Mouse (Mus musculus): ENCODE results near the gene Lexm. TPM values are rescaled to one million over a fixed set of nuclear protein-coding genes. Genes with fewer than 3 reads are reported as not detected.

The Lexm gene
- polyA plus RNA-seq, 1 experiment: 2.0 TPM

DNA sequence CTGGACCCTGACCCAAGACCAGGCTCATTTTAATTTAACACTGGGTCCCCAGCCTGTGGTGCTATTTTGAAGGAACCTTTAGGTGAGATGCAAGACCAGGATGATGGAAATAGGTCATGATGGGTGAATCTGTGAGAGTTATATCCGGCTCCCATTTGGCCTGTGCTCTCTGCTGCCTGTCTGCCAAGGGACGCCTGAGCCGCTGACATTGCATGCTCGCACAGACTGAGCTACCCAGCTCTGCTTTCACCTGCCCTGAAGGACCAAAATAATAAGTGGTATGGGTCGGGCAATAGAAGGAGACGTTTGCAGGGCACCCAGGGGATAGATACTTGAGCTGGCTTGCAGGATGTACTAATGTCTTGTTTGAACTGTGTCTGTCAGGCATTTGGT lies 27.2 kb upstream of the Lexm start:
- no peak overlapping the region for H3K27ac ChIP-seq (ENCODE audit: insufficient read depth, low read length)
- H3K27me3 ChIP-seq (ENCODE audit: control insufficient read depth, insufficient read depth, low read length, poor library complexity, severe bottlenecking): no peaks in the 10 kb centered on the region
- no peaks in the 10 kb centered on the region for H3K9me3 ChIP-seq (replicated peaks; ENCODE audit: control insufficient read depth, insufficient read depth, low read length, poor library complexity, severe bottlenecking)
- no peak overlapping the region for H3K9ac ChIP-seq (ENCODE audit: low read depth, poor library complexity, severe bottlenecking)
- TF ChIP-seq EP300 (IDR thresholded peaks at IDR 0.05; ENCODE audit: insufficient read depth, low read depth, low read length): no peak
- TF ChIP-seq CTCF (IDR thresholded peaks at IDR 0.05; ENCODE audit: low read depth, low read length): no peak
- TF ChIP-seq POLR2A (IDR thresholded peaks at IDR 0.05; ENCODE audit: insufficient read depth, low read length): no peak
- no peaks in the 10 kb centered on the region for H3K36me3 ChIP-seq (ENCODE audit: control insufficient read depth, insufficient read depth, low read length, poor library complexity, severe bottlenecking)
- no peaks in the 10 kb centered on the region for H3K4me1 ChIP-seq (ENCODE audit: control insufficient read depth, insufficient read depth, low read length)
- H3K4me3 ChIP-seq (ENCODE audit: low read depth, low read length): no peak overlapping the region

DNA sequence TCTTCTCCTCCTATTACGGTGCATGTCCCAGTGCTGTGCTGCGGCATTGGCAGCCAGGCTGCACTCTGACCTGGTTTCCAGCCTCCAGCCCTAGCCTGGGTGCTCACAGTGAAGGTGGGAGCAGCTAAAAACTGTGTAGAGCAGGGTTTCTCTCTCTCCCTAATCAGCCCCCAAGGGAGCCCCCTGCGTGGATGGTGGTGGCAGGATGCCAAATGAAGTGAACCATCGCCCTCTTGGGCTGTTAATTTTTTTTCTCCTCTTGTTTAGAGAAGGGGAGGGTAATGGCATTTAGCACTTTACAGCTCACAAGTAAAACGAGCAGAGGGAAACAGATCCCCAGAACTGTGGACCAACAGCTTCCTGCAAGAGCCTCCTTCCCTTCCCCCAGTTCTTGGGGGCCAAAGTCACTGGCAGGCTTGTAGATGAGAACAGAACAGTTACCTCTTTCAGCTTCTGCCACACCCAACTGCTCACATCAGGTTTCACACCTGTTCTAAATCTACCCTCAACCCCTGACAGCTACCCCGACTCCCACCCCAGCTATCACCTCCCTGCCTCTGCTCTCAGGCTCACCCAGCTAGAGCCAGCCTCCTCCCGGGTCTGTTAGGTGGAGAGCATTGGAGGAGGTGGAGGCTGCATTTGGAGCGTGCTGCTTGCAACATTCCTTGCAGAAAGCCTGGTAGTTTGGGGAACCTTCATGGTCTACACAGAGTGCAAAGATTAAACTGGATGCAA lies 26.6 kb upstream of the Lexm start:
- Histone ChIP-seq H3K9me3 (replicated peaks; ENCODE audit: control insufficient read depth, insufficient read depth, low read length, poor library complexity, severe bottlenecking) (no peaks in the 10 kb centered on the region), H3K27me3 (ENCODE audit: control insufficient read depth, insufficient read depth, low read length, poor library complexity, severe bottlenecking) (no peaks in the 10 kb centered on the region), H3K4me1 (ENCODE audit: control insufficient read depth, insufficient read depth, low read length) (no peaks in the 10 kb centered on the region), H3K9ac (ENCODE audit: low read depth, poor library complexity, severe bottlenecking) (no peak overlapping the region), H3K4me3 (ENCODE audit: low read depth, low read length) (no peak overlapping the region), H3K36me3 (ENCODE audit: control insufficient read depth, insufficient read depth, low read length, poor library complexity, severe bottlenecking) (no peaks in the 10 kb centered on the region), H3K27ac (ENCODE audit: insufficient read depth, low read length) (no peak overlapping the region)
- TF ChIP-seq POLR2A (IDR thresholded peaks at IDR 0.05; ENCODE audit: insufficient read depth, low read length): no peak
- TF ChIP-seq EP300 (IDR thresholded peaks at IDR 0.05; ENCODE audit: insufficient read depth, low read depth, low read length): no peak
- no peak for TF ChIP-seq CTCF (IDR thresholded peaks at IDR 0.05; ENCODE audit: low read depth, low read length)

DNA sequence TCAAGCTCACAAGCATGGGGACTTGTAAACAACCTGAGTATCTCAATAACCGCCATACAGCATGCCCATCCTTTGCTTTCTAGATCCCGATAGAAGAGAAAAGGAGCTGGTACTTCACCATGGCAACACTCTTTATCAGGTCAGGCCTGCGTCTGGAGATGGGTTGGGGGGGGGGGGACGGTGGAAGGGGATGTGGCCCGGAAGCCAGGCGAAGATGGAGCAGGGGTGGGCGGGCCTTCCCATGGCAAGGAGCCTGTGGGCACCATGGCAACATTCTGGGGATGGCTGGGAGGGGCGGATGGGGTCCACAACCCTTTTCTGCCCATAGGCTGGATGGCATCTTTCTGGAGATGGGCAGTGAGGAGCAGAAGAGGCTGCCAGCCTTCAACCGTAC lies 17.0 kb upstream of the Lexm start:
- Histone ChIP-seq H3K4me1 (ENCODE audit: control insufficient read depth, insufficient read depth, low read length) (no peaks in the 10 kb centered on the region), H3K36me3 (ENCODE audit: control insufficient read depth, insufficient read depth, low read length, poor library complexity, severe bottlenecking) (no peaks in the 10 kb centered on the region), H3K4me3 (ENCODE audit: low read depth, low read length) (no peak overlapping the region), H3K27me3 (ENCODE audit: control insufficient read depth, insufficient read depth, low read length, poor library complexity, severe bottlenecking) (no peaks in the 10 kb centered on the region), H3K9me3 (replicated peaks; ENCODE audit: control insufficient read depth, insufficient read depth, low read length, poor library complexity, severe bottlenecking) (no peaks in the 10 kb centered on the region), H3K27ac (ENCODE audit: insufficient read depth, low read length) (no peak overlapping the region), H3K9ac (ENCODE audit: low read depth, poor library complexity, severe bottlenecking) (no peak overlapping the region)
- TF ChIP-seq EP300 (IDR thresholded peaks at IDR 0.05; ENCODE audit: insufficient read depth, low read depth, low read length) (no peak), POLR2A (IDR thresholded peaks at IDR 0.05; ENCODE audit: insufficient read depth, low read length) (no peak), CTCF (IDR thresholded peaks at IDR 0.05; ENCODE audit: low read depth, low read length) (no peak)

DNA sequence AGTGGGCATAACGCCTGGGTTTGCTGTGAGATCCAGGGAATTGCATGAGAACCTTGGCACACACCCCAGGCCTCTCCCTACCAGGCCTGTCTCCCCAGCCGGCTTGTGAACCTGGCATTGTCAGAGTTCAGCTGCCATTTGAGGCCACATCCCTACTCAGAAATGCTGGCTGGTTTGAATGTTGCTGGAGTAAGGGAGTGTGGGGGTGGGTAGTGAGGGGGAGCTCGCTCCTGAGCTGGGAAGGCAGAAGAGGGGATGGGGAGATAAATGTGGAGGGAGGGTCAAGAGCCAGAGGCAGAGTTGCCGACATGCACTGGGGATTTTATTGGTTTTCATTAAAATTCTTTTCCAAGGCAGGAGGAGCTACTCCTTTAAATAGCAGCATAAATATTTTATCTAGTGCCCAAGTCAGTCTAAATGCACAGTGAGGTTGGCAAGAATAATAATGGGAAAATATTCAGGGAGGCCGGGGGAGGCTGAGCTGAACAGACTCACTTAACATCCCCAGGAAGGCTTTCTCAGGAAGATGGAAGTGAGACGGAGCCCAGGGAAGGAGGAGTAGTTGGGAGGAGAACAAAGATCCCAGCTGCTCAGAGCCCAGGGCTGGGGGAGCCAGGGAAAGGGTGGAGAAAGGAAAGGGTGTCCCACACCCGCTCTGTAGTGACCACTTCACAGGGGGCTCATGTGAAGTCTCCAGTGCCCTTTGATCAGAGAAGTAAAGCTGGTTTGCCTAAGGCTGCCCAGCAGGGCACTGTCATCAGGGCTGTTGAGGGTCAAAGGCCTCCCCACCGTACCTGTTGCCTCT lies 16.4 kb upstream of the Lexm start:
- no peaks in the 10 kb centered on the region for H3K27me3 ChIP-seq (ENCODE audit: control insufficient read depth, insufficient read depth, low read length, poor library complexity, severe bottlenecking)
- H3K4me1 ChIP-seq (ENCODE audit: control insufficient read depth, insufficient read depth, low read length): peaks cover 3% of the 10 kb centered on the region
- H3K4me3 ChIP-seq (ENCODE audit: low read depth, low read length): no peak overlapping the region
- TF ChIP-seq CTCF (IDR thresholded peaks at IDR 0.05; ENCODE audit: low read depth, low read length) (no peak), POLR2A (IDR thresholded peaks at IDR 0.05; ENCODE audit: insufficient read depth, low read length) (no peak), EP300 (IDR thresholded peaks at IDR 0.05; ENCODE audit: insufficient read depth, low read depth, low read length) (no peak)
- no peaks in the 10 kb centered on the region for H3K9me3 ChIP-seq (replicated peaks; ENCODE audit: control insufficient read depth, insufficient read depth, low read length, poor library complexity, severe bottlenecking)
- no peak overlapping the region for H3K27ac ChIP-seq (ENCODE audit: insufficient read depth, low read length)
- no peaks in the 10 kb centered on the region for H3K36me3 ChIP-seq (ENCODE audit: control insufficient read depth, insufficient read depth, low read length, poor library complexity, severe bottlenecking)
- no peak overlapping the region for H3K9ac ChIP-seq (ENCODE audit: low read depth, poor library complexity, severe bottlenecking)

DNA sequence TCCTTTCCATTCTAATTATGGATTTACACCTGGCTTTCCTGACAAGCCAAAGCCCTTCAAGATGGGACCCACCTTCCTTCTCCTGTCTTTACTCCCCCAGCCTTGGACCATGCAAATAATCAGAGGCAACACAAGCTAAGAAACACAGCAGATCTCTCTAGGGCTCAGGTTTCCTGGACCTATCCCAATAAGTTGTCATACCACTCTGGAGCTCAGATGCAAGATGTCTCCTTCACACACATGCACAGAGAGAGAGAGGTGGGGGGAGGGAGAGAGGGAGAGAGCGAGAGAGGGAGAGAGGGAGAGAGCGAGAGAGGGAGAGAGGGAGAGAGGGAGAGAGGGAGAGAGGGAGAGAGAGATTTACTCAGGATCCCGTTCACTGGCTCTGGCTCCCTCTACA lies 15.3 kb upstream of the Lexm start:
- Histone ChIP-seq H3K36me3 (ENCODE audit: control insufficient read depth, insufficient read depth, low read length, poor library complexity, severe bottlenecking) (no peaks in the 10 kb centered on the region), H3K4me3 (ENCODE audit: low read depth, low read length) (no peak overlapping the region), H3K27me3 (ENCODE audit: control insufficient read depth, insufficient read depth, low read length, poor library complexity, severe bottlenecking) (no peaks in the 10 kb centered on the region), H3K27ac (ENCODE audit: insufficient read depth, low read length) (no peak overlapping the region), H3K9me3 (replicated peaks; ENCODE audit: control insufficient read depth, insufficient read depth, low read length, poor library complexity, severe bottlenecking) (no peaks in the 10 kb centered on the region), H3K9ac (ENCODE audit: low read depth, poor library complexity, severe bottlenecking) (no peak overlapping the region), H3K4me1 (ENCODE audit: control insufficient read depth, insufficient read depth, low read length) (peaks cover 3% of the 10 kb centered on the region)
- TF ChIP-seq POLR2A (IDR thresholded peaks at IDR 0.05; ENCODE audit: insufficient read depth, low read length): no peak
- TF ChIP-seq CTCF (IDR thresholded peaks at IDR 0.05; ENCODE audit: low read depth, low read length): no peak
- TF ChIP-seq EP300 (IDR thresholded peaks at IDR 0.05; ENCODE audit: insufficient read depth, low read depth, low read length): no peak

Data from ES-Bruce4 (cell line).